Mouse (Mus musculus) liver, adult 2 months (tissue): ENCODE results near the gene Smim23.

Experiments used
- CTCF ChIP-seq: fragments of 200-500 bp; IDR thresholded peaks from 2 replicates; pipeline ENCODE4 v1.5.1; 2011; ENCODE audit warnings: low read depth, low read length, control low read depth
- POLR2A ChIP-seq: fragments of 200-500 bp; IDR thresholded peaks from 2 replicates; pipeline ENCODE4 v1.6.1; 2011; ENCODE audit warnings: low read length, control low read depth; ENCODE audit not compliant: insufficient read depth; ENCODE audit errors: extremely low read depth

- TF ChIP-seq POLR2A (no peak), CTCF (peak; percentile 25; the same call in 1 of the 2 replicates)
Observed at GRCm38 (mm10) chr11:32805958-32806357, 18.4 kb downstream of the Smim23 start.
